Mouse (Mus musculus) neural tube, embryonic 14.5 days (tissue): ENCODE measurements around the gene Ubtd1. TPM values are rescaled to one million over a fixed set of nuclear protein-coding genes. Genes with fewer than 3 reads are reported as not detected.

ENCODE experiments used
- ATAC-seq: fragments of 200-750 bp; cut with Nextera tagmentation; 2 replicates; pipeline ENCODE4 v1.8.0; 2017; ENCODE audit warnings: low read depth, mild to moderate bottlenecking, moderate TSS enrichment, moderate library complexity
- H3K27ac ChIP-seq: fragments of 300-500 bp; sonication (generic); 2 replicates; pipeline ENCODE4 v1.5.1; 2014; ENCODE audit warnings: low read depth, mild to moderate bottlenecking, control low read depth, low read length, moderate library complexity, mixed read lengths
- H3K27me3 ChIP-seq: fragments of 300-500 bp; sonication (generic); 2 replicates; pipeline ENCODE4 v1.6.1; 2014; ENCODE audit warnings: low read length; ENCODE audit not compliant: control insufficient read depth, insufficient read depth
- H3K36me3 ChIP-seq: fragments of 300-500 bp; sonication (generic); 2 replicates; pipeline ENCODE4 v1.6.1; 2014; ENCODE audit warnings: low read length, mixed read lengths; ENCODE audit not compliant: control insufficient read depth, insufficient read depth
- H3K4me1 ChIP-seq: fragments of 300-500 bp; sonication (generic); 2 replicates; pipeline ENCODE4 v1.6.1; 2014; ENCODE audit warnings: low read length; ENCODE audit not compliant: control insufficient read depth, insufficient read depth
- H3K4me2 ChIP-seq: fragments of 300-500 bp; sonication (generic); 2 replicates; pipeline ENCODE4 v1.6.1; 2014; ENCODE audit warnings: mild to moderate bottlenecking, low read depth, low read length, control low read depth
- H3K4me3 ChIP-seq: fragments of 300-500 bp; sonication (generic); 2 replicates; pipeline ENCODE4 v1.5.1; 2014; ENCODE audit warnings: low read depth, low read length, control low read depth, mixed read lengths
- H3K9ac ChIP-seq: fragments of 300-500 bp; sonication (generic); replicated peaks from 2 replicates; pipeline ENCODE4 v1.6.1; 2014; ENCODE audit warnings: low read depth, mild to moderate bottlenecking, control low read depth, low read length, mixed read lengths
- H3K9me3 ChIP-seq: fragments of 300-500 bp; sonication (generic); 2 replicates; pipeline ENCODE4 v1.6.1; 2016; ENCODE audit warnings: low read length; ENCODE audit not compliant: control insufficient read depth
- WGBS: fragments of 180-500 bp; shearing (Covaris S2); extraction: QIAGEN DNeasy Blood & Tissue Kit; methylation state at CpG from one replicate; pipeline ENCODE4 v1.1.7; 2014; 5-methylcytosine and 5-hydroxymethylcytosine counted together
- polyA plus RNA-seq: library from polyadenylated mRNA; unstranded; fragments of >200 nt; fragmentation: Nextera tagmentation; extraction: Ambion mirVana; gene quantifications from 2 replicates; pipeline ENCODE4 v1.2.1, GENCODE M21; 2014

Ubtd1 gene
- polyA plus RNA-seq, 1 experiment from 2014 or later, result 8.2 TPM

DNA sequence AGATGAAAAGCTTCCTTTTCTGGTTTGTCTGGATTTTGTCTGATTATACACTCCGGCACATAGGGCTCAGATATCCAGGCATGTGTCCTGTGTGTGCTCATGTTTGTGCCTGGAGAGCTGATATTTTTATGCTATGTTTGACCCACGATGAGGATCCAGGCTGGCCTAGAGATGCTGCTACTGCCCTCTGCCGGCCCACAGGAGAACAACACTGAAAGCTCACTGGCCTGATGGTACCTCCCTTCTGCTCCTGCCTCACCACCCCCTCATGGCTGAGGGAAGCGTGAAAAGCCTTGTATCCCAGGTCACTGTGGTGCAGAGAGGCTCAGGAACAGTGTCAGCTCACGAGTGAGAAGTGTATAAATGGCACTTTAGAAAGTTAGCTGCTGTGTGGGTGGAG is 44.6 kb downstream of the Ubtd1 start:
- no peaks in the 10 kb centered on the region for H3K4me1 ChIP-seq
- H3K4me2 ChIP-seq, result no peak overlapping the region
- H3K9ac ChIP-seq, result no peak overlapping the region
- H3K4me3 ChIP-seq, result no peak overlapping the region
- 12% methylated on average over 5 of the region's 5 CpGs for WGBS
- no peaks in the 10 kb centered on the region for H3K36me3 ChIP-seq
- no peaks in the 10 kb centered on the region for H3K9me3 ChIP-seq
- H3K27me3 ChIP-seq, result no peaks in the 10 kb centered on the region
- H3K27ac ChIP-seq, result no peak overlapping the region
- ATAC-seq, result peak; percentile 81; the same call in 1 of the 2 replicates

- Histone ChIP-seq H3K9ac (no peak overlapping the region), H3K4me3 (no peak overlapping the region), H3K4me1 (no peaks in the 10 kb centered on the region), H3K4me2 (no peak overlapping the region), H3K27me3 (no peaks in the 10 kb centered on the region), H3K27ac (no peak overlapping the region), H3K36me3 (no peaks in the 10 kb centered on the region), H3K9me3 (no peaks in the 10 kb centered on the region)
- WGBS, result 84% methylated on average over 5 of the region's 5 CpGs
- no peak for ATAC-seq
These were observed 49.5 kb downstream of the Ubtd1 start for GRCm38 (mm10) chr19:42031112-42031511.

- no peaks in the 10 kb centered on the region for H3K9me3 ChIP-seq
- no peak overlapping the region for H3K9ac ChIP-seq
- ATAC-seq, result no peak
- 86% methylated on average over 14 of the region's 14 CpGs for WGBS
- H3K36me3 ChIP-seq, result no peaks in the 10 kb centered on the region
- no peak overlapping the region for H3K27ac ChIP-seq
- H3K27me3 ChIP-seq, result no peaks in the 10 kb centered on the region
- H3K4me3 ChIP-seq, result no peak overlapping the region
- H3K4me1 ChIP-seq, result no peaks in the 10 kb centered on the region
- H3K4me2 ChIP-seq, result no peak overlapping the region
These were observed 52.0 kb downstream of the Ubtd1 start for GRCm38 (mm10) chr19:42033611-42034010.

GRCm38 (mm10) chr19:42034146-42034775 is 52.7 kb downstream of the Ubtd1 start:
- H3K27ac ChIP-seq, result no peak overlapping the region
- 78% methylated on average over 9 of the region's 9 CpGs for WGBS
- H3K4me3 ChIP-seq, result no peak overlapping the region
- no peaks in the 10 kb centered on the region for H3K27me3 ChIP-seq
- no peaks in the 10 kb centered on the region for H3K9me3 ChIP-seq
- no peak overlapping the region for H3K9ac ChIP-seq
- no peaks in the 10 kb centered on the region for H3K36me3 ChIP-seq
- ATAC-seq, result no peak
- H3K4me1 ChIP-seq, result no peaks in the 10 kb centered on the region
- no peak overlapping the region for H3K4me2 ChIP-seq

DNA sequence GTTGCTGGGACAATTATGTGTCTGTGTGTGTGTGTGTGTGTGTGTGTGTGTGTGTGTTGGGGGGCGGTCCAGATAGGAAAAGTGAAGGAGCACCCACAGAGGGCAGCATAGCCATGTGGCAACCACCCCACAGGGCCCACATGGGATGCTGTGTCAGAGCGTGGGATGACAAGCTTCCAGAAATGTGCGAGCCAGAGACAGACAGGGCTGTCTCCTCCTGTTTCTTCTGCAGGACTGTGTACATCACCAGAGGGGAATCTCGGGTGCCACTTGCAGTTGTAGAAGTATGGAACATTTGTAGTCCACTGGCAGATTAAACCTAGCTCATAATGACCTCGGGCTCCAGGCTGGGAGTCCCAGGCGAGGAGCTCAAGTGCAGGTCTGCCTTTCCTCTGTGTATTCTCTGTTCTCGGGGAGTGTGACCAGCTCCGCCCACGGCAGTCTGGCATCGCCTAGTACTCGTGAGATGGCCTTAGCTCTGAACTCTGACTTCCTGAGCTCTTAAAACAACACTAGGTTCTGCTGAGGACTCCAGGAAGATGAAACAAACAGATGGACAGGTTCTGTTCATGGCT is 53.4 kb downstream of the Ubtd1 start:
- Histone ChIP-seq H3K9me3 (no peaks in the 10 kb centered on the region), H3K9ac (no peak overlapping the region), H3K4me1 (no peaks in the 10 kb centered on the region), H3K36me3 (no peaks in the 10 kb centered on the region), H3K27me3 (no peaks in the 10 kb centered on the region), H3K4me3 (no peak overlapping the region), H3K27ac (no peak overlapping the region), H3K4me2 (no peak overlapping the region)
- ATAC-seq, result peak; percentile 52; the same call in 1 of the 2 replicates
- WGBS, result 56% methylated on average over 11 of the region's 11 CpGs

GRCm38 (mm10) chr19:42035456-42036248 is 54.1 kb downstream of the Ubtd1 start, which contains the start of gene Ankrd2:
TSS of gene Ankrd2 (plus strand) at chr19:42036000.
- WGBS, result 63% methylated on average over 19 of the region's 19 CpGs
- H3K9me3 ChIP-seq, result no peaks in the 10 kb centered on the region

GRCm38 (mm10) chr19:42036357-42036756 is 54.8 kb downstream of the Ubtd1 start:
- no peaks in the 10 kb centered on the region for H3K27me3 ChIP-seq
- WGBS, result 81% methylated on average over 3 of the region's 3 CpGs

More at GRCm38 (mm10) chr19:42035456-42036248, 54.1 kb downstream of the Ubtd1 start, which contains the start of gene Ankrd2:
- no peaks in the 10 kb centered on the region for H3K27me3 ChIP-seq
- peak; percentile 81 for ATAC-seq
- no peak within 1 kb of the TSS for H3K9ac ChIP-seq
- H3K4me3 ChIP-seq, result no peak within 1 kb of the TSS
- H3K4me1 ChIP-seq, result no peaks in the 10 kb centered on the region
- H3K36me3 ChIP-seq, result no peaks in the 10 kb centered on the region
- no peak within 1 kb of the TSS for H3K27ac ChIP-seq
- no peak within 1 kb of the TSS for H3K4me2 ChIP-seq

DNA sequence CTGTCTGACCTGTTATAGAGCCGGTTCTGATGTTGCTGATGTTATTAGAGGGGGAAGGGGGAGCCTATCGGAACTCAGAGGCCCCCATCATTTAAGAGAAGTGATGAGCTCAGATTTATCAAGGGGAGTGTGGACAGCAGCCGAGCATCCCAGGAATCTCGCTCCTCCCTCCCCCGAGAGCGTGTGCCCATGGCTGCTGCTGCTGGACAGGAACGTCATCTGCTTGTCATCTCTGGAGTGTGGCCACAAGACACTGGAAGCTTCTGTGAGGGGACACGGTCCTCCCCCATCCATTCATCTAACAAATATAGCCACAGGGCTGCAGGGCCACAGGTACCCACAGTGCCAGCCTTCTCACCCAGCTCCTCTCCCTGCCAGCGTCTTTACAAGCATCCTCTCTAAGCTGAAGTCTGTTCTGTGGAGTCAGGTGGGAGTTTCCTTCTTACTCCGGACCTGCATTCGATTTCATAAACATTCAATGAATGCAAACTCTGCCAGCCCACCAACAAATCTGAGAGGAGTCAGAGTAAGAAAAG is 55.7 kb downstream of the Ubtd1 start:
- H3K27me3 ChIP-seq, result no peaks in the 10 kb centered on the region
- H3K36me3 ChIP-seq, result no peaks in the 10 kb centered on the region
- no peak overlapping the region for H3K4me2 ChIP-seq
- H3K4me1 ChIP-seq, result no peaks in the 10 kb centered on the region
- H3K9me3 ChIP-seq, result no peaks in the 10 kb centered on the region
- no peak for ATAC-seq
- WGBS, result 85% methylated on average over 11 of the region's 11 CpGs
- no peak overlapping the region for H3K4me3 ChIP-seq
- H3K9ac ChIP-seq, result no peak overlapping the region
- no peak overlapping the region for H3K27ac ChIP-seq

More at GRCm38 (mm10) chr19:42036357-42036756, 54.8 kb downstream of the Ubtd1 start:
- Histone ChIP-seq H3K4me1 (no peaks in the 10 kb centered on the region), H3K27ac (no peak overlapping the region), H3K9ac (no peak overlapping the region), H3K36me3 (no peaks in the 10 kb centered on the region), H3K9me3 (no peaks in the 10 kb centered on the region), H3K4me2 (no peak overlapping the region), H3K4me3 (no peak overlapping the region)
- ATAC-seq, result no peak

- no peak overlapping the region for H3K4me2 ChIP-seq
- H3K4me3 ChIP-seq, result no peak overlapping the region
- H3K36me3 ChIP-seq, result no peaks in the 10 kb centered on the region
- H3K27ac ChIP-seq, result no peak overlapping the region
- no peak for ATAC-seq
- WGBS, result 92% methylated on average over 12 of the region's 12 CpGs
- no peak overlapping the region for H3K9ac ChIP-seq
- no peaks in the 10 kb centered on the region for H3K27me3 ChIP-seq
- no peaks in the 10 kb centered on the region for H3K4me1 ChIP-seq
- H3K9me3 ChIP-seq, result no peaks in the 10 kb centered on the region
These were observed 56.7 kb downstream of the Ubtd1 start for GRCm38 (mm10) chr19:42038310-42038709.
